ENCODE assay signal across 26 mouse cellular contexts in the genomic region with DNA sequence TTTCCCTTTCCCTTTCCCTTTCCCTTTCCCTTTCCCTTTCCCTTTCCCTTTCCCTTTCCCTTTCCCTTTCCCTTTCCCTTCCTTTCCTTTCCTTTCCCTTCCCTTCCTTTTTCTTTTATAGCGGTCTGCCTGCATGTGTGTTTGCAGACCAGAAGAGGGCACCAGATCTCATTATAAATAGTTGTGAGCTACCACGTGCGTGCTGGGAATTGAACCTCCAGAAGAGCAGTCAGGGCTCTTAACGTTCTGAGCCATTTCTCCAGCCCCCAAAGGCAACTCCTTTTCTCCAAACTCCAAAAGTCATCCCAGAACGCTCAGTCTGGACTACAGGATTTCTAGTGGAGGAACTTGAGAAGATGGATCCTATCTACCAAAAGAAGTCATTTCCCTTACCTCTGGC. TPM values are rescaled to one million over a fixed set of nuclear protein-coding genes. Genes with fewer than 3 reads are reported as not detected.
DNase-seq lines count a peak whose midpoint lies in the region; ATAC-seq and TF ChIP-seq lines count a peak whose summit lies in the region.
"Had no signal": no experiment of that assay in that cellular context is flagged by ENCODE, and none has a peak within 500 bp of the region (broad histone marks: within the 10 kb centered on the region; RNA-seq: fewer than 3 reads in every experiment).

No protein-coding gene starts in this region.

- no peaks in the 10 kb centered on the region for H3K9me3 ChIP-seq in liver, embryonic 14.5 days (ENCODE audit: control insufficient read depth, low read length)
- H3K9me3 ChIP-seq in liver, embryonic 11.5 days (ENCODE audit: control insufficient read depth, low read length) = no peaks in the 10 kb centered on the region
- H3K9me3 ChIP-seq in E14TG2a.4 (ENCODE audit: low read length) = no peaks in the 10 kb centered on the region
- H3K9me3 ChIP-seq: forebrain, embryonic 12.5 days; hindbrain, embryonic 15.5 days had no signal

- no peaks in the 10 kb centered on the region for H3K36me3 ChIP-seq in liver, embryonic 14.5 days (replicated peaks; ENCODE audit: control insufficient read depth, insufficient read depth, low read depth)
- H3K36me3 ChIP-seq in liver, embryonic 11.5 days (ENCODE audit: control insufficient read depth, insufficient read depth, low read length) = no peaks in the 10 kb centered on the region
- H3K36me3 ChIP-seq in E14TG2a.4 (ENCODE audit: insufficient read depth, low read length) = no peaks in the 10 kb centered on the region
- H3K36me3 ChIP-seq: embryonic facial prominence, embryonic 13.5 days; forebrain, embryonic 12.5 days; hindbrain, embryonic 15.5 days; midbrain, embryonic 10.5 days had no signal

- no peak for TF ChIP-seq POLR2A in brain, embryonic 14.5 days (IDR thresholded peaks at IDR 0.05; ENCODE audit: borderline replicate concordance, extremely low read depth, insufficient read depth, insufficient read length, poor library complexity, severe bottlenecking)

- DNase-seq in gastrocnemius, adult 2 months = no peak
- no peak for DNase-seq in gastrocnemius, postnatal 4 days (ENCODE audit: low spot score in 2 of 2)
- no peak for DNase-seq in liver, embryonic 14.5 days (ENCODE audit: low read depth in 3 of 3, low spot score in 3 of 3)
- no peak for DNase-seq in liver, embryonic 11.5 days (ENCODE audit: low spot score)
- no peak for DNase-seq in brain, embryonic 14.5 days (ENCODE audit: low read depth)
- DNase-seq in cerebellum, postnatal 10 days = no peak
- DNase-seq: adrenal gland, postnatal 10 days; cerebellum, adult 2 months; cerebellum, postnatal 36 days; embryo, embryonic 11 days; kidney, adult 18-20 months; kidney, postnatal 25 days; layer of hippocampus, postnatal 36 days; right cerebral cortex, postnatal 25 days; spleen, adult 18-20 months; thymus, postnatal 25 days had no signal

- H3K27ac ChIP-seq in gastrocnemius, adult 2 months = no peak overlapping the region
- H3K27ac ChIP-seq in liver, embryonic 14.5 days = no peak overlapping the region
- no peak overlapping the region for H3K27ac ChIP-seq in liver, embryonic 11.5 days (ENCODE audit: low read depth, low read length)
- H3K27ac ChIP-seq: embryonic facial prominence, embryonic 13.5 days; forebrain, embryonic 12.5 days; hindbrain, embryonic 15.5 days; layer of hippocampus, adult 2 months; midbrain, embryonic 10.5 days had no signal

- no peaks in the 10 kb centered on the region for H3K27me3 ChIP-seq in liver, embryonic 14.5 days (ENCODE audit: control insufficient read depth, insufficient read depth, low read length)
- H3K27me3 ChIP-seq in liver, embryonic 11.5 days (replicated peaks; ENCODE audit: control insufficient read depth, insufficient read depth, low read length) = no peaks in the 10 kb centered on the region; the same call in 1 of the 2 replicates
- peaks cover 76% of the 10 kb centered on the region for H3K27me3 ChIP-seq in E14TG2a.4 (ENCODE audit: insufficient read depth, low read length)

- TF ChIP-seq EP300 in liver, embryonic 14.5 days (IDR thresholded peaks at IDR 0.05; ENCODE audit: low read depth) = no peak

- TF ChIP-seq CTCF in gastrocnemius, adult 2 months (IDR thresholded peaks at IDR 0.05) = peak; percentile 4; the same call in 1 of the 2 replicates
- peak; percentile 33; the same call in 1 of the 2 replicates for TF ChIP-seq CTCF in liver, embryonic 14.5 days (IDR thresholded peaks at IDR 0.05; ENCODE audit: low read depth)
- peak; percentile 32 for TF ChIP-seq CTCF in E14TG2a.4 (conservative IDR thresholded peaks at IDR 0.05; ENCODE audit: low read length)
- TF ChIP-seq CTCF in brain, embryonic 14.5 days (IDR thresholded peaks at IDR 0.05; ENCODE audit: borderline replicate concordance, extremely low read depth, insufficient read depth, insufficient read length) = peak; percentile 8; the same call in 1 of the 2 replicates

- WGBS in liver, embryonic 14.5 days (ENCODE audit: insufficient replicate concordance) = 32% methylated on average over 5 of the region's 5 CpGs
- 22% methylated on average over 5 of the region's 5 CpGs for WGBS in liver, embryonic 11.5 days

- H3K9ac ChIP-seq in liver, embryonic 14.5 days (replicated peaks) = no peak overlapping the region
- H3K9ac ChIP-seq in liver, embryonic 11.5 days (ENCODE audit: low read depth, low read length) = no peak overlapping the region
- H3K9ac ChIP-seq: embryonic facial prominence, embryonic 13.5 days; forebrain, embryonic 12.5 days; hindbrain, embryonic 15.5 days had no signal

- H3K4me1 ChIP-seq in liver, embryonic 14.5 days (replicated peaks; ENCODE audit: control insufficient read depth in 2 of 2, insufficient read depth in 2 of 2, low read length in 1 of 2) = peaks cover 4 to 9% of the 10 kb centered on the region in 2 experiments; a peak in 3 of 4 replicates
- H3K4me1 ChIP-seq in liver, embryonic 11.5 days (replicated peaks; ENCODE audit: control insufficient read depth, insufficient read depth, low read length) = peaks cover 2% of the 10 kb centered on the region; the same call in 1 of the 2 replicates
- H3K4me1 ChIP-seq in E14TG2a.4 (replicated peaks; ENCODE audit: low read depth, low read length) = peaks cover 38% of the 10 kb centered on the region

- no peak overlapping the region for H3K4me3 ChIP-seq in gastrocnemius, adult 2 months
- H3K4me3 ChIP-seq in liver, embryonic 14.5 days (ENCODE audit: insufficient read depth in 1 of 2, low read depth in 2 of 2, low read length in 2 of 2) = no peak overlapping the region
- no peak overlapping the region for H3K4me3 ChIP-seq in liver, embryonic 11.5 days (ENCODE audit: low read depth, low read length)
- no peak overlapping the region for H3K4me3 ChIP-seq in E14TG2a.4 (replicated peaks; ENCODE audit: low read length)
- H3K4me3 ChIP-seq: embryonic facial prominence, embryonic 13.5 days; erythroblast, embryonic 14.5 days; forebrain, embryonic 12.5 days; hindbrain, embryonic 15.5 days; layer of hippocampus, adult 2 months; midbrain, embryonic 10.5 days had no signal

- intact Hi-C loops in gastrocnemius, adult 2 months (cut with DNase I) = no loop called here

- ATAC-seq in liver, embryonic 14.5 days (ENCODE audit: insufficient read depth) = no peak
- ATAC-seq in liver, embryonic 11.5 days (replicated peaks; ENCODE audit: low FRiP score) = no peak
- ATAC-seq: activated CD4-positive, CD25-positive, alpha-beta regulatory T cell, adult 4 months; Patski had no signal

- H3K4me2 ChIP-seq in liver, embryonic 14.5 days (ENCODE audit: low read depth) = no peak overlapping the region
- H3K4me2 ChIP-seq in liver, embryonic 11.5 days = no peak overlapping the region
- H3K4me2 ChIP-seq: embryonic facial prominence, embryonic 13.5 days; forebrain, embryonic 12.5 days; heart, embryonic 11.5 days; hindbrain, embryonic 15.5 days had no signal

RNA-seq across cellular contexts. Expression of gene Card19, which starts 5.1 kb away (rescaled TPM):
- total RNA-seq in gastrocnemius, adult 2 months (2021) = 100 to 1,000 TPM; 113 to 123 TPM
- 10 to 100 TPM; 54.5 to 62.9 TPM for total RNA-seq in gastrocnemius, postnatal 4 days (2021)
- 9.8 and 12.6 TPM in 2 replicates for polyA plus RNA-seq in liver, embryonic 14.5 days (2012; rRNA removed)
- 14.3 and 16.2 TPM in 2 replicates for polyA plus RNA-seq in liver, embryonic 14.5 days (2014; fragmentation: Nextera tagmentation; extraction: Ambion mirVana)
- 23.1 and 26.2 TPM in 2 replicates for polyA plus RNA-seq in liver, embryonic 11.5 days (2014; fragmentation: Nextera tagmentation; extraction: Ambion mirVana)
- 26.2 and 26.9 TPM in 2 replicates for polyA plus RNA-seq in brain, embryonic 14.5 days (2012; rRNA removed)

RNA-seq across cellular contexts. Expression of gene Susd3, which starts 27.6 kb away (rescaled TPM):
- total RNA-seq in gastrocnemius, adult 2 months (2021) = under 1 TPM in 1 of 2 experiments, not detected in 1; 0.97 TPM
- total RNA-seq in gastrocnemius, postnatal 4 days (2021) = 1 to 10 TPM in 1 of 2 experiments, under 1 TPM in 1; 0.61 to 1.5 TPM
- 1.1 and 1.3 TPM in 2 replicates for polyA plus RNA-seq in liver, embryonic 14.5 days (2012; rRNA removed)
- polyA plus RNA-seq in liver, embryonic 14.5 days (2014; fragmentation: Nextera tagmentation; extraction: Ambion mirVana) = 1.2 and 1.4 TPM in 2 replicates
- 4.4 and 5.2 TPM in 2 replicates for polyA plus RNA-seq in liver, embryonic 11.5 days (2014; fragmentation: Nextera tagmentation; extraction: Ambion mirVana)
- 0.44 and 0.72 TPM in 2 replicates for polyA plus RNA-seq in brain, embryonic 14.5 days (2012; rRNA removed)
- polyA plus RNA-seq: Patski had no signal

RNA-seq across cellular contexts. Expression of gene Ninj1, which starts 33.6 kb away (rescaled TPM):
- 10 to 100 TPM; 17.2 to 18.7 TPM for total RNA-seq in gastrocnemius, adult 2 months (2021)
- total RNA-seq in gastrocnemius, postnatal 4 days (2021) = 10 to 100 TPM; 23.7 to 26.1 TPM
- polyA plus RNA-seq in liver, embryonic 14.5 days (2012; rRNA removed) = 29.0 and 43.5 TPM in 2 replicates
- polyA plus RNA-seq in liver, embryonic 14.5 days (2014; fragmentation: Nextera tagmentation; extraction: Ambion mirVana) = 43.7 and 45.6 TPM in 2 replicates
- polyA plus RNA-seq in liver, embryonic 11.5 days (2014; fragmentation: Nextera tagmentation; extraction: Ambion mirVana) = 54.2 and 59.8 TPM in 2 replicates
- polyA plus RNA-seq in brain, embryonic 14.5 days (2012; rRNA removed) = 22.5 and 26.7 TPM in 2 replicates
